Mouse (Mus musculus): ENCODE measurements around the gene Smim23.

The Smim23 gene

DNA sequence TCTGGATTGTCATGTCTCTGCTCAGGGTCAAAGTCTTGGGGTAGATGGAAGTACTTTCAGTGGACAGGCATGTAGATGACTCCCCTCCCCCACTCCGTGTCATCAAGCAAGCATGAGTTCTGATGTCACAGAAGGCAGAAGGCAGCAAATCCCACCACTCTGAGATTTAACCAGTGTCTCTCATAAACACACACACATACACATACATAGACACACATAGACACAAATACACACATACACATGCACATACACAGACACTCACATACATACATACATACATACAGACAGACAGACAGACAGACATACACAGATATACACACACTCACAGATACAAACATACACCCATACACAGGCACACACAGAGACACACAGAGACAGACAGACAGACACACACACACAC is at the start of gene Smim23:
Gene Smim23 (minus strand): TSS at position 101 of the 400 bp plus-strand sequence.
- no peak for DNase-seq

DNA sequence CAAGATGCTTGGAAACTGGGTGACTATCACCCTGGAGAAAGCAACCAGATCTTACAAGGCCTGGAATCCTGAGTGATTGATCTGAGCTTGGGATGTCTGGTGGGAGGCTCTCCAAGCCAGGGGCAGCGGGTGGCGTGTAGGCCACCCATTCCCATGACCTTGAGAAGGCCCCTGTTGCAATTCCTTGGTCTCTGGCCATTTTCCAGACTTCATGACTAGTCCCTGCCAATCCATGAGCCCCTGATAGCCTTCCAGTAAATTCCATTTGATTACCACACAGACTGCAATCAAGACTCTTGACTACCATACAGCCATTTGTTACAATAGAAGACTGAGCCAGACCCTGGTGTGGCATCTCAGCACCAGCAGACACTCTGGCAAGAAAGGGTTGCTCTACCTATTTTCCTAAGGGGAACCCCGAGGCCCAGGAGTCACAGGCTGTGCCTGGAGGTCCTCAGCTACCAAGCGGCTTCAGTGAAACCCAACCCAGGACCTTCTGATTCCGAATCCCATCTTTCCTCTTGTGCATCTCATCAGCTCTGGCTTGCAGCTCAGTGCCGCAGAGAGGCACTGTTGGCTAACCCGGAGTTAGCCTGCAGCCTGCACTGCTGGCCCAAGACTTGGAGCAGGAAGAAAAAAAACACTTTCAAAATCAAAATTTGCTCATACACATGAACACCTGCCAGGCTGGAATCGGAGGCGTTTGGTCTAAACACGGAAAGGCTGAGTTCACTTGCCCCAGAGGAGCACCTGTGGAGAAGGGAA is 44.4 kb upstream of the Smim23 start:
- no peak for DNase-seq

DNA sequence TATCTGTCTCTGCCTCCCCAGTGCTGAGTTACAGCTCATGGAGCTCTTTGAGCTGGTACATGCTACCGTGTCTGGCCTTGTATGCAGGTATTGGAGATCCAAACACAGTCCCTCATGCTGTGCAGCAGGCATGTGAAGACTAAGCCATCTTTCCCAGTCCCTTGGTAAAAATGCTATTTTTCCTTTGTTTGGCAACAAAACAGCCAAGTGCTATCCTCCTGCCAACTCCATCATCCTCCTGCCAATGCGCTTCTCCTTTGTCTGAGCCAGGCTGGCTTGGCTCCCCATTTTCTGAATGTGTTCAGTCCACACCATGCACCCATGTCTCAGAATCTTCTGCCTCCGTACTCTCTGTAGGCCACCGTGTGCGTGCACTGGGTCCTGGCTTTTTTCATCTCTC is 40.2 kb upstream of the Smim23 start:
- peak; percentile 75 for DNase-seq

DNA sequence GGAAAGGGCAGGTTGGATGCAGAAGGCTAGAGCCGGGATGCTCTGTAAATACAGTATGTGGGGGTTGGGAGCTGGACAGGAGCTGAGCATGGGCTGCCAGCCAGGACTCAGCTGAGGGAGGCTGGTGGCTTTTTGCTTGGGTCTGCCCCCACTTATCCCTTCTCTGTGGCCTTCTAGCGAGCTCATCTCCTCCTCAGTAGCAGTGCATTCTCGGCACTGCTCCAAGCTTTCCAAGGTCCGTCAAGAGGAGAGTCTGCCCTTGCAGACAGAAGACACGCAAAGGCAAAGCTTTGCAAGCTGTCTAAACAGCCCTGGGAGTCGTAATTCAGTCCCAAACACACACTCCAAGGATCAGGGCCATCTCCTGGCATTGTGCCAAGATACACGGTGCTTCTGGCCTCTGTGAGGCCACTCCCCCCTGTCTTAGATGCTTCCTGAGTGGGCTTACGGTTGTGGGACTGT is 33.0 kb upstream of the Smim23 start:
- peak; percentile 13 for DNase-seq

DNA sequence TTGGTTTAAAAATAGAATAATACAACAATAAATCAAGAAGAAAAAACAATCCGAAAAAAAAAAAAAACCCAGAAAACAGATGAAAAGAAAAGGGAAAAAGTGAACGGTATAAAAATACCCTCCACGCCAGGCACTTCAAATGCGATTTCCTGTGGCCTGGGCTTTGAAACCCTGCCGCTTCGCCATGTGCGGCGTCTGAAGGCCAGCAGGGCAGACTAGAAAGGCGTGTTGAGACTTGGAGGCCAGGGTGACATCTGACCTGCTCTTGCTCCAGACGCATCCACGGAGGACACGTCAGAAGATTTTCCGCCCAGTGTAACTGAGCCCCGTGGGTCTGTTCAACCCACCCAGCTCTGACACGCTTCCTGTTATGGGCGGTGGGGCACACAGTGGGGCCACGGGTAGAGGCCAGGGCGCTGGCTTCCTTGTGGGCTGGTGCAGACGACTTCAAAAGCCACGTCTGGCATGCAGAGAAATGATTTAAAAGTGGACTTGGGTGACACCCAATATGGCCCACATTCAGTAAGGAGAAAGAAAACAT is 22.3 kb upstream of the Smim23 start:
- no peak for DNase-seq

DNA sequence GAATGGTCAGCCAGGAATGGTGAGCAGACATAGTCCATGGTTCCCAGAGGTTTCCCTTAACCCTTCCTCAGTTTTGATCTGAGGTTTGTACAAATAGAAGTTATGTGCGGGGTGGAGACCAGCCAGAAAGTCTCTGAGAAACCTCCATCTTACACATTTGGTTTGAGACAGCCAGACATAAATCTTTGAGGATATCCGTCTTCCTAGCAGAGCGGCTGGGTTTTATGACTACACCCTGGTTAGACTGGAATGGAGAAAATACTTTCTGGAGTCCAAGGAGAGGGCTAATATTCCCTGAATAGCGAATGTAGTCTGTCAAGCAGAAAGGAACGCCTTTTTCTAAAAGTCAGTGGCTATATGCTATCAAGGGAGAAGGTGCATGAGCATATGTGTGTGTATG is 16.8 kb upstream of the Smim23 start:
- DNase-seq = no peak

DNA sequence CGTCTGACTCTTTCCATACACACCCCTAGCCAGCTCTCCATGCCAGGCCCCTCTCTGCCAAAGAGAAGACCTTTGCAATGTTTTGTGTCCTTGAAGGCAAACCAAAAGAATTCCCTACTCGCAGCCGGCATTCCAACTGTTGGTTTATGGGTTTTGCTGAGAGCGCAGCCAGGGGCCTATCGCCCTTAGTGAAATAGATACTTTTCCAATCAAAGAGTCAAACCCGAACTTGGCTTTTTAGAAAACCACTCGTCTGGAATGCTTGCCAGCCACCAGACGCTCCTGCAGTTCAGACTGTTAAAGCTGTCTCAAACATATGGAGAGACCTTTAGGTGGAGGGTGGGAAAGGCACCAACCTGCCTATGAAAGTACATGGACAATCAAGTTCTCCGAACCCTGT is 15.9 kb upstream of the Smim23 start:
- DNase-seq = no peak

DNA sequence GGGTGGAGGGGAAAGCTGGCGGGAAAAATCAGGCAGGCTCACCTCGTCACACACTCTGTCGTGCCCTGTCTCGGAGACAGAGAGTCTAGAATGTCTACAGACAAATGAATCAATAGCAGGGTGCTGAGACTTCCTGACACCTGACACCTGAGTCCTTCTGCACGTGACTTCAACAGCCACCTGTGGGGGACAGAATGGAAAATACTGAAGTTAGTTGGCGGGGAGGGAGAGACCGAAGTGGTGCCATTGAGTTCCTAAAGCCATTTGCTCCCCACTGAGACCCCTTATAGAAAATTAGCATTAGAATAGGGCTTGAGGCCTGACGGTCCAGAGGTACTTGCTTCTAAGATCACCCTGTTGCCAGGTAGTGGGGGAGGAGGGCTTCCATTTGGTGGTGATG is 10.6 kb upstream of the Smim23 start:
- DNase-seq = no peak

DNA sequence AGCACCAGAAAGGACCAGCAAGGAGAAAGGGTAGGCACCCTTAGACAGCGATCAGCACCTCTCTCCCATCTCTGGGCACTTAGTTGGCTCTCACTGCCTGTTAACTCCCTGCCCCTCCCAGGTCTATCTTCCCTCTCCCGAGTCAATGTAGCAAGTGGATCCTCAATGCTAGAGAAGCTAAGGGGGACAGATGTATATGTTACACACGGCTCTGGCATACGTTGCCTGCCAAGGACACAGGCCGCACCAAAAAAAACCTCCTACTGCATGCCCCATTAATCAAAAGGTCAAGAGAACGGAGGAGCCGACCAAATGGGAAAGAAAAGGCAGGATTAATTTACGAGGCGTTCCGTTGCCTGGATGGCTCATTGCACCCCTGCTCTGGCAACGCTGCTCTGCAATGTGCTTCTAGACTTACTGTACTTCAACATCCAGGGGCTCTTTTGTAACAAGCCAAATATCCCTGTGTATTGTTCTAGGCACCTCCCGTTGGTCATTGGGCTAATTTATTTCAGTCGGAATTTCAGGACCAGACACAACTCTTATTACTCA is 10.0 kb upstream of the Smim23 start:
- no peak for DNase-seq

DNA sequence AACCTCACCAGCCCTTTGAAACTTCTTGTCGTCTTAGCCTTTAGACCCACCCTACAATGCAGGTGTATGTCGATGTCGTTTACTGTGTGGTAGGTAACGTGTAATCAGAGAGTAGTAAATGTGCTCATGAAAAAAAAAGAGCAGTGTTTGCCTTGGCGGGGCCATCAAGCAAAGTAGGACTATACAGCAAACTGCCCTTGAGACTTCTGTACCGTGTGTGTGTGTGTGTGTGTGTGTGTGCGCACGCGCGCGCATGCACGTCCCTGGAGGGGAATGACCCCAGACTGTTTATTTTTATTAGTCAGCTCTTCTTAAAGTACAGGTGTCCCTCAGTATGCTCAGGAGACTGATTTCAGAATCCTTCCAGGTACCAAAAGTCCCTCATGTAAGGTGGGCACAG is 6.8 kb downstream of the Smim23 start:
- no peak for DNase-seq

DNA sequence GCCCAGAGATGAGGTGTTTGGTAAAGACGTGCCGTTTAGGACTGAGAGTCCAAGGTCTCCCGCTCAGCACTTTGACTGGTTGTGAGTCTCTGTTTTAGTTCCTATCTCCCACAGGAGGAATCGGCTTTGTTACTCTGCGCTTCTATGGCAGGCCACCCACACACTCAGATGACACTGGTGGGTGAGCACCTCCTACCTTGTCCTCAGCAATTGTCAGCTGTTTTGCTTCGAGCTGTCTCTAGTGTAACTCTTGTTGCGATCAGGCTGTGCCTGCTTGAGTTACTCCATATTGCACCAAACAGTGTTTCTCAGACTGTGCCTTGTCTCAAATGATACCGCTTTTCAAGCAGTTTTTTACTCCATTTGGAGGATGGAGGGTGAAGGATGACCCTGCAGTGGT is 10.1 kb downstream of the Smim23 start:
- no peak for DNase-seq

DNA sequence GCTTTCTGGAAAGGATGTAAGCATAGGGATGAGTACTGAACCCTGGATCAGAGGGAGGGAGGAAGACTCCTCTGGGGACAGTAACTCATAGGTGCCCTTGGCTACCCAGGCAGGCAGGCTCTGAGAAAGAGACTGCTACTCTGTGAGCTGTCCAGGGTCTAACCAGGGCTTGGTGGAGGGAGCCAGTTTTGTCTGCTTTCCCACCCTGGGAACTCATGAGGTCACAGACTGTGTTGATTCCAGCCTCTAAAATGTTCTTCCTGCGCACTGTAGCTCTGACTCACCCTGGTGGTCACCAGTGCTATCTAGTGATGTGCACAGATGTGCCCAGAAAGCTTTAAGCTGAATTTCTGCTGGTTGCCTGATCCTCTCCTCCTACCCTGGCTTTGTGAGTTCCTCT is 15.3 kb downstream of the Smim23 start:
- DNase-seq = no peak

DNA sequence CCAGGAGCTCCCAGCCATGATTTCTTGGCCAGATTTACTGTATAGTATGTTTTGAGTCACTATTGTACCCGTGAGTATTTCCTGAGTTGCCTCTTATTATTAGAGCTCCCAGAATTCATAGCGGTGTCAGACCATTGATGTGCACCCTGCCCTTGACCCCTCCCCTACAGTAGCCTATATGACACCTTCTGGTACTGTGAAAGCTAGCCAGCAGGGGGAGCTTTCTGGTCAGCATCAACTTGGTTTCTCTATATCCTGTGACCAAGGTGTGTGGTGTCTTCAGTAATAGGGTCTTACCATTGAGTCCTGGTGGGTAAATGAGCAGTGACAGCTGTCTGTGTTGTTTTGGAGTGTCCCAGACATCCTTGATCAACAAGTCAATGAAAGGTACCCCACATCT is 18.4 kb downstream of the Smim23 start:
- peak; percentile 17 for DNase-seq

DNA sequence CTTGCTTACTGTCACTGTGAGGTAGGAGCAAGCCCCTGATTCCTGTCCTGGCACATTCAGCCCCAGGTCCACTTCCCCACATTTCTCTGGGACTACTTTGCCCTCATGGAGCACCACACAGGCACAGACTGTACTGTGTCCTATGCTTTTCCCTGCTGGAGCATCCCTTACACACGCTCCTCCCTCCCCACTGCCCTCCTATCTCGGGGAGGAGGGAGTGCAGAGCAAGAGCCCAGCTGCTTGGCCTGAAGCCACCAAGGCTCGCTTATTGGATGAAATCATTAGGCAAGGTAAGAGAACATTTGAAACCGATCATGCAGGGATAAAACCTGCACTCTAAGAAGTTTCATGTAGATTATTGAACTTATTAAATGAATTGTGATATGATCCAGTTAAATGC is 20.7 kb downstream of the Smim23 start:
- no peak for DNase-seq

DNA sequence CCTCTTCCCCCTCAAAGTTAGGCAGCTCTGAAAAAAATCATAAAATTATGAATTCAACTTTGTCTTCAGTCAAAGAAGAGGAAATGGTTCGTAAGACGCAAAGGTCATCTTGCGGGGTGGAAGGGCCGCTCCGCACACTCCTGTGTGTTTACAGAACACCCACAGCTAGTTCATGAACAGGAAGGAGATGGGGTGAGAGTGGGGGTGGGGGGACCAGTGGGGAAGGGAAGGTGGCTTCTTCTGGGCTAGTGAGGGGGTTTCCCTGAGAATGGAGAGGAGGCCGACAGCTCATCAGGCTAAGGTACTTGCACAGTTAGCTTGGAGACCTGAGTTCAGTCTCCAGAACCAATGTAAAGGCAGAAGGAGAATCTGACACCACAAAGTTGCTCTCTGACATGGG is 22.7 kb downstream of the Smim23 start:
- DNase-seq = no peak

DNA sequence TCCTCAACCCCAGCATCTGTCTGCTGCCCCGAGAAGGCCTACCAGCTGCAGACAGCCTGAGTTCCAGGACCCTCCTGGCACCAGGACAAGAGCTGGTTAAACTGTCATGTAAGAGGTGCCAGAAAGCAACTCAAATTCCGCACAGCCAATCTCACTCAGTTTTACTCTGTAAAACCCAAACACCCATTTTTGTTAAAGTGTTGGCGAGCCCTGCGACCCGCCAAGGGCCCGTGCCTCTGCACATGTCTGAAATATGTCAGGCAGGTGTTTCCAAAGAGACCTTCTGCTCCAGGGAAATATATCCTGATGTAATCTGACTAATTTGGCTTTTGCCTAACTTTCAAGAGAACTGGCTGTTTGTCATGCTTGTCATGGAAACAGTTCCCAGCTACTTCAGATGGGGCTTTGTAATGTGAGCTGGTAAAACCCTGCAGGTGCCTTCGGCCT is 23.5 kb downstream of the Smim23 start:
- no peak for DNase-seq

DNA sequence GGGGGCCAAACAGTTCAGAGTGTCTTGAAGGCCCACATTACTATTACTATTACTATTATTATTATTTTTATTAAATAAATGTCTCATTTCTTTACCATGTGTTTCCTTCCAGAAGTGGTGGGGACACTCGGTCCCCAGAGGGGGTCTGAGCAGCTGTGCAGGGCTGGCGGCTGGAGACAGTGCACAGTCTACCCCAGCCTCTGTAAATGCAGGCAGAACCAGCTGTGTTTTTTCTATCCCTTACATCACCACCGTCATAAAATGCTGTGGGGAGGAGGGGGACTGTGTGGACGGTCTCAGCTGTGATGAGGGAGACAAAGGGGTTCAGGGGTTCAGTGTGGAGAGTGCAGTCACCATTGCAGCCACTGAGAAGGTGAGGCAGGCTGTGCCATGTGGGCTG is 26.0 kb downstream of the Smim23 start:
- no peak for DNase-seq

DNA sequence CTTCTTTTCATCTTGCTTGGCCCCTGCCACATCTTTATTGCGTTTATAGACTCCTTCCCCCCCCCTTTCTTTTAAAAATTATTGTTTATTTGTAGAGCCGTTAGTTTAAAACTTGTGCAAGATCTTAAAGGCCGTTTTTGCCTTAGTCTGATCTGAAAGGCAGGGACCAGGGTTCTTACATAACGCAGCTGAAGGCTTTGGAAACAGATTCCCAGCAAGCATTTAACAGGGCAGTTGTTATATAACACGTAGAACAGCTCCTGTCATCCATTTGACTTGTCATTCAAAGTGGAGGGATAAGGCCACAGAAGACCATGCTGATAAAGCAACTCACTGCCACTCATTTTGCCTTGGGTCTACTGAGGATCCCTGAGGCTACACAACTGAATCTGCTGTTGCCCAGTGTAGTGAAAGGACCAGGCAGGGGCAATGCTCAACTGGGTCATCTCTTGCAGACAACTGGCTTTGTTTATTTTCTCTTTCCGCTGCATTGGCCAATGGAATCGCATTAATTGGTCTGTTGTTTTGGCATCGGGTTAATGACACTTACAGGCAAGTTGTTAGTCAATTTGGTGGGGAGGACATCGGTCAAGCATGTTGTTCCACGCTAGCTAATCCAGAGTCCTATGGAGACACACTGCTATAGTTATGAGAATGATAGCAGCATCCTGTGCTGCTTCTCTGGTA is 29.5 kb downstream of the Smim23 start:
- DNase-seq = peak; percentile 7

DNA sequence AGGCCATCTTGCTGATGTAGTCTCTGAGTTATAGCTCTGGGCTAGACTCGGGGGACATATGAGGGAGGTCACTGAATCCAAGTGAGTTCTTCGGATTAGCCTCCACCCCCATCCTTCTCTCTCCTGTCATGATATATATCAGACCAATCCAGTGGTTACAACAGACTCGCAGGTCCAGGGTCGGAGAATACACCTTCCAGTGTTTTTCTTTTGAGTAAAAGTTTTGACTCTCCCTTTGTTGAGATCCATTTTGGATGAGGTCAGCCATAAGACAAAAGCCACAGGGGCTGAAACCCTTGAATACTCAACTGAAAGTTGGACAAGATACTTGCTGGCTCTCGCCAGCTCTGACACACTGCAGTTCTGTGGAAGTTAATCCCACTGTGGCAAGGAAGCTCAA is 38.2 kb downstream of the Smim23 start:
- no peak for DNase-seq

DNA sequence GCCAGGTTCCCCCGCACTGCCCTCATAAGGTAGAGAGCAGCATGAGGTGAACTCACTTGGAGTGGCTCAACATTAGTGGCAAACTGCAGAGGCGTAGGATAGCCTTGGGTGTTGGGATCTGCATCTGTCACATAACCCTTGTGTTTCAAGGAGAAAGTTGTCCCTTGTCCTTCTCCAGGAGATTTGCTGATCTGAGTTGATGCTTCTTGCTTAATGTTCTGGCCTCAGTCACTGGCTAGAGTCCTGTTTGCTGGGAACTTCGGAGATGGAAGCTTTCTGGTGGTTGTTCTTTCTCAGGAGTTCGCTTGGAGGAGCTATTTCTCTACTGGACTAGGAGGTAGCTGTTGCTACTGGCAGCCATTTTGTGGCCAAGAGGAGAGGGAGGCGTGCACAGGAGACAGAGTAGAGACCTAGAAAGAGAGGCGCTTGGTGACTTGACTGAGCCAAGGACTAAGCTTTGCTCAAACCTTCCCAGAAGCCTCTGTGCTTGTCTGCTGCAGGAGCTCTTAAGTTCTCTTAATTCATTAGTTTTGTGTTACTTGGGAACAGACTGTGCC is 38.7 kb downstream of the Smim23 start:
- no peak for DNase-seq

DNA sequence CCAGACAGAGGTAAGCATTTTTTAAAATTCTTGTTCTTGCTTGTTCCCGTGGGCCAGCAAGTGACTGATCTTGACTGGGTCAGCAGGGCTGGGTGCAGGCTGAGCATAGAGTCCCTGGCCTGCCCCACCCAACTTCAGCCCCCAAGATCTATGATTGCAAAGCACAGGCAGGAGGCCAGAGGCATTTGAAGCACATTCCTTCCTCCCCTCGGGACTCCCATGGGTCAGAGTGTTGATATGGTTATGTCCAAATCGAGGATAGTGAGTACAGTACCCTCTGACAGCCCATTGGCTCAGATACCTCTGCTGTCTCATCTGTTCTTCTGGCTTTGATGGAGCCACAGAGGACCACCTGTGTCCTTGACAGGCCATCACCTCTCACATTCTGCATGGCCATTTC is 41.7 kb downstream of the Smim23 start:
- DNase-seq = no peak

DNA sequence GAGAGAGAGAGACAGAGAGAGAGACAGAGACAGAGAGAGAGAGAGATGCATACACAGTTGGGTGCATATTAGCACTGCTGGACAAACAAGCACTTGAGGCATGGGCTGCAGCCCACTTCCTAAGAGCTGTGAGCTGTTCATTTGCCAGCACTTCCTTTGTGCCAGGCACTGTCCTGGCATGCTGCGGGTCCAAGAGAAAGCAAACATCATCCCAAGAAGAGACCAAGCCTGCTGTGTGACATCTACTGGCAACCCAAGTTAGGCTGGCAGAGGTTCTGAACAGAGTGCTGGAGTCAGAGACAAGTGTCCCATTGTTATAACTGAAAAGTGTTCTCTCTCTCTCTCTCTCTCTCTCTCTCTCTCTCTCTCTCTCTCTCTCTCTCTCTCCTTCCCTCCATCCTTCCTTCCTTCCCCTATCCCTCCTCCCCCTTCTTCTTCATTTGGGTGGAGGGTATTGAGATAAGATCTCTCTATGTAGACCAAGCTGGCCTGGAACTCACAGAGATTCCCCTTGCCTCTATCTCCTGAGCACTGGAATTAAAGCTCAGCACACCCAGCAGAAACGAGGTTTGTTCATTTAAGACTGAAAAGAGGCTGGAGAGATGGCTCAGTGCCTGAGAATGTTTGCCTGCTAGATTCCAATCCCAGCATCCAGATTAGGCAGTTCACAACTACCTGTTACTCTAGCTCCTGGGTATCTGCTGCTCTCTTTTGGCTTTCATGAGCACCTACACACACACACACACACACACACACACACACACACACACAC is 42.6 kb downstream of the Smim23 start:
- DNase-seq = peak; percentile 45
